Mouse (Mus musculus) frontal cortex, adult 2 months (tissue): ENCODE measurements around the gene Gm21775. TPM values are rescaled to one million over a fixed set of nuclear protein-coding genes. Genes with fewer than 3 reads are reported as not detected.
"Not testable (repeated sequence)": the region's sequence is repeated elsewhere in the genome, so short reads cannot be mapped to it uniquely, and the experiment has no call there.

Experiments used
- DNase-seq, 2 experiments: peaks; one replicate each; pipeline ENCODE4 v3.0.0; 2022; ENCODE audit warnings: low spot score in 1 of 2; ENCODE audit errors: extremely low spot score in 1 of 2
- polyA plus RNA-seq: library from polyadenylated mRNA; depleted of rRNA; stranded (reverse); fragments of >200 nt; gene quantifications from 2 replicates; pipeline ENCODE4 v1.2.3, GENCODE M21; 2012; rRNA removed

Gene Gm21775
- polyA plus RNA-seq, result not detected in 2 replicates

- DNase-seq, result not testable (repeated sequence)
Observed at GRCm38 (mm10) chrY:10553153-10553552, at the start of gene Gm21775. Gene Gm21775 (plus strand): TSS chrY:10553453.

- not testable (repeated sequence) for DNase-seq
Observed at GRCm38 (mm10) chrY:10535942-10536341, 17.3 kb upstream of the Gm21775 start, which contains the start of gene Gm20737. Gene Gm20737 (minus strand): TSS chrY:10536042.

Other genes starting within 250 kb of the Gm21775 start
- not detected in 2 replicates for gene Gm20834, start 228.9 kb upstream of the Gm21775 start, polyA plus RNA-seq
- not detected in 2 replicates for gene Gm28510, start 140.7 kb upstream of the Gm21775 start, polyA plus RNA-seq
- gene Gm20737, start 17.4 kb upstream of the Gm21775 start, polyA plus RNA-seq, result not detected in 2 replicates
- gene Gm21900, start 62.9 kb downstream of the Gm21775 start, polyA plus RNA-seq, result not detected in 2 replicates
- gene Gm20777, start 199.0 kb downstream of the Gm21775 start, polyA plus RNA-seq, result not detected in 2 replicates